Mouse (Mus musculus) heart, embryonic 13.5 days (tissue): ENCODE results near the gene Taco1. TPM values are rescaled to one million over a fixed set of nuclear protein-coding genes. Genes with fewer than 3 reads are reported as not detected.

Experiments used
- ATAC-seq: fragments of 200-750 bp; cut with Nextera tagmentation; 2 replicates; pipeline ENCODE4 v1.8.0; 2017; ENCODE audit warnings: moderate TSS enrichment; ENCODE audit not compliant: insufficient number of reproducible peaks, low FRiP score, low TSS enrichment; ENCODE audit errors: extremely low read depth
- H3K27ac ChIP-seq: fragments of 300-500 bp; sonication (generic); replicated peaks from 2 replicates; pipeline ENCODE4 v1.5.1; 2015; ENCODE audit warnings: moderate library complexity, mild to moderate bottlenecking, inconsistent platforms
- H3K27me3 ChIP-seq: fragments of 300-500 bp; sonication (generic); replicated peaks from 2 replicates; pipeline ENCODE4 v1.6.1; 2015; ENCODE audit warnings: mild to moderate bottlenecking, inconsistent platforms
- H3K36me3 ChIP-seq: fragments of 300-500 bp; sonication (generic); 2 replicates; pipeline ENCODE4 v1.6.1; 2015; ENCODE audit warnings: mild to moderate bottlenecking, inconsistent platforms
- H3K4me1 ChIP-seq: fragments of 300-500 bp; sonication (generic); 2 replicates; pipeline ENCODE4 v1.6.1; 2015; ENCODE audit warnings: inconsistent platforms
- H3K4me2 ChIP-seq: fragments of 300-500 bp; sonication (generic); 2 replicates; pipeline ENCODE4 v1.6.1; 2015; ENCODE audit warnings: inconsistent platforms, mild to moderate bottlenecking, moderate library complexity
- H3K4me3 ChIP-seq: fragments of 300-500 bp; sonication (generic); 2 replicates; pipeline ENCODE4 v1.5.1; 2015; ENCODE audit warnings: moderate library complexity, mild to moderate bottlenecking, inconsistent platforms
- H3K9ac ChIP-seq: fragments of 300-500 bp; sonication (generic); 2 replicates; pipeline ENCODE4 v1.6.1; 2015; ENCODE audit warnings: inconsistent platforms, mild to moderate bottlenecking, moderate library complexity
- H3K9me3 ChIP-seq: fragments of 300-500 bp; sonication (generic); 2 replicates; pipeline ENCODE4 v1.6.1; 2016; ENCODE audit warnings: inconsistent platforms
- WGBS: fragments of 180-500 bp; shearing (Covaris S2); methylation state at CpG from one replicate; pipeline ENCODE4 v1.1.7; 2015; ENCODE audit warnings: mixed read lengths; 5-methylcytosine and 5-hydroxymethylcytosine counted together
- polyA plus RNA-seq: library from polyadenylated mRNA; unstranded; fragments of >200 nt; fragmentation: Nextera tagmentation; extraction: Ambion mirVana; gene quantifications from 2 replicates; pipeline ENCODE4 v1.2.1, GENCODE M21; 2015

The Taco1 gene
- polyA plus RNA-seq, 1 experiment from 2014 or later = 9.0 TPM

- no peak for ATAC-seq
- no peak overlapping the region for H3K9ac ChIP-seq
- H3K27me3 ChIP-seq = no peaks in the 10 kb centered on the region
- 94% methylated on average over 5 of the region's 5 CpGs for WGBS
- H3K36me3 ChIP-seq = peaks cover 91% of the 10 kb centered on the region
- H3K27ac ChIP-seq = peak overlapping the region; percentile 61
- H3K9me3 ChIP-seq = no peaks in the 10 kb centered on the region
- H3K4me3 ChIP-seq = no peak overlapping the region
- peaks cover 3% of the 10 kb centered on the region; the same call in 1 of the 2 replicates for H3K4me1 ChIP-seq
- H3K4me2 ChIP-seq = no peak overlapping the region
These were observed 56.4 kb downstream of the Taco1 start for GRCm38 (mm10) chr11:106122221-106122620.

- H3K27me3 ChIP-seq = no peaks in the 10 kb centered on the region
- no peak overlapping the region for H3K9ac ChIP-seq
- no peak for ATAC-seq
- H3K9me3 ChIP-seq = no peaks in the 10 kb centered on the region
- H3K36me3 ChIP-seq = peaks cover 86% of the 10 kb centered on the region
- peaks cover 3% of the 10 kb centered on the region; the same call in 1 of the 2 replicates for H3K4me1 ChIP-seq
- peak overlapping the region; percentile 61 for H3K27ac ChIP-seq
- WGBS = 57% methylated on average over 3 of the region's 3 CpGs
- no peak overlapping the region for H3K4me2 ChIP-seq
- no peak overlapping the region for H3K4me3 ChIP-seq
These were observed 56.9 kb downstream of the Taco1 start for GRCm38 (mm10) chr11:106122736-106123135.

Other genes with a start within 250 kb of the Taco1 start
- gene Cyb561, start 112.7 kb upstream of the Taco1 start, polyA plus RNA-seq = 4.6 and 5.2 TPM in 2 replicates
- gene Ace, start 98.1 kb upstream of the Taco1 start, polyA plus RNA-seq = 0.96 and 1.1 TPM in 2 replicates
- not detected in 2 replicates for gene Ace3, start 71.4 kb upstream of the Taco1 start, polyA plus RNA-seq
- 0.13 and 0.17 TPM in 2 replicates for gene Kcnh6, start 57.9 kb upstream of the Taco1 start, polyA plus RNA-seq
- gene Dcaf7, start 29.2 kb upstream of the Taco1 start, polyA plus RNA-seq = 43.0 and 43.8 TPM in 2 replicates
- gene Map3k3, start 18.6 kb downstream of the Taco1 start, polyA plus RNA-seq = 20.5 and 21.3 TPM in 2 replicates
- not detected in 2 replicates for gene Gm10840, start 94.8 kb downstream of the Taco1 start, polyA plus RNA-seq
- gene Limd2, start 94.8 kb downstream of the Taco1 start, polyA plus RNA-seq = 119 TPM in 2 replicates
- 18.9 and 20.4 TPM in 2 replicates for gene Strada, start 136.1 kb downstream of the Taco1 start, polyA plus RNA-seq
- 79.6 and 81.5 TPM in 2 replicates for gene Ccdc47, start 150.3 kb downstream of the Taco1 start, polyA plus RNA-seq
- 43.5 and 46.7 TPM in 2 replicates for gene Ddx42, start 150.9 kb downstream of the Taco1 start, polyA plus RNA-seq
- gene Ftsj3, start 190.0 kb downstream of the Taco1 start, polyA plus RNA-seq = 36.6 and 37.4 TPM in 2 replicates
- gene Psmc5, start 190.1 kb downstream of the Taco1 start, polyA plus RNA-seq = 229 and 256 TPM in 2 replicates
- gene Smarcd2, start 206.9 kb downstream of the Taco1 start, polyA plus RNA-seq = 17.9 and 20.4 TPM in 2 replicates
- 0.06 and 0.13 TPM in 2 replicates for gene Tcam1, start 210.6 kb downstream of the Taco1 start, polyA plus RNA-seq
- gene Gh, start 235.8 kb downstream of the Taco1 start, polyA plus RNA-seq = not detected in 2 replicates
- gene Cd79b, start 248.7 kb downstream of the Taco1 start, polyA plus RNA-seq = 1.2 TPM in 2 replicates